Mouse (Mus musculus) right cerebral cortex, adult 2 months (tissue): ENCODE measurements around the gene N4bp2.
"Not testable (repeated sequence)": the region's sequence is repeated elsewhere in the genome, so short reads cannot be mapped to it uniquely, and the experiment has no call there.

Experiments
- DNase-seq, 2 experiments: peaks; one replicate each; pipeline ENCODE4 v3.0.0; 2021 to 2022; ENCODE audit warnings: low spot score in 2 of 2

N4bp2 gene

GRCm38 (mm10) chr5:65763088-65763915 is at the start of gene N4bp2:
Gene N4bp2 (plus strand): TSS chr5:65763521.
- peak; percentile 57 to 66 for DNase-seq

GRCm38 (mm10) chr5:65715084-65715483 is 48.2 kb upstream of the N4bp2 start:
- no peak for DNase-seq

- no peak for DNase-seq
These were observed 46.0 kb upstream of the N4bp2 start for GRCm38 (mm10) chr5:65717063-65717902.

- DNase-seq: not testable (repeated sequence)
These were observed 45.5 kb upstream of the N4bp2 start for GRCm38 (mm10) chr5:65717903-65718211.

GRCm38 (mm10) chr5:65718368-65718767 is 45.0 kb upstream of the N4bp2 start:
- no peak for DNase-seq

- peak; percentile 27 to 55 for DNase-seq
These were observed 38.8 kb upstream of the N4bp2 start for GRCm38 (mm10) chr5:65724311-65725054.

GRCm38 (mm10) chr5:65731173-65732007 is 31.9 kb upstream of the N4bp2 start:
- DNase-seq: no peak

- no peak for DNase-seq
These were observed 27.7 kb upstream of the N4bp2 start for GRCm38 (mm10) chr5:65735601-65736000.

GRCm38 (mm10) chr5:65739366-65739765 is 24.0 kb upstream of the N4bp2 start:
- no peak for DNase-seq

GRCm38 (mm10) chr5:65746908-65747307 is 16.4 kb upstream of the N4bp2 start:
- no peak for DNase-seq

GRCm38 (mm10) chr5:65748386-65748785 is 14.9 kb upstream of the N4bp2 start:
- no peak for DNase-seq

GRCm38 (mm10) chr5:65748880-65749279 is 14.4 kb upstream of the N4bp2 start:
- no peak for DNase-seq

GRCm38 (mm10) chr5:65752021-65752420 is 11.3 kb upstream of the N4bp2 start:
- no peak for DNase-seq

- no peak for DNase-seq
These were observed 7.5 kb upstream of the N4bp2 start for GRCm38 (mm10) chr5:65755859-65756258.

- no peak for DNase-seq
These were observed 6.2 kb upstream of the N4bp2 start for GRCm38 (mm10) chr5:65757110-65757509.

GRCm38 (mm10) chr5:65760041-65760440 is 3.3 kb upstream of the N4bp2 start:
- DNase-seq: no peak

- no peak for DNase-seq
These were observed 2.7 kb upstream of the N4bp2 start for GRCm38 (mm10) chr5:65760599-65760998.

- DNase-seq: no peak
These were observed 2.3 kb upstream of the N4bp2 start for GRCm38 (mm10) chr5:65761020-65761419.

- DNase-seq: no peak
These were observed 1.4 kb upstream of the N4bp2 start for GRCm38 (mm10) chr5:65761921-65762320.

GRCm38 (mm10) chr5:65762686-65763085 is 635 bp upstream of the N4bp2 start:
- no peak for DNase-seq
